Mouse (Mus musculus) cortical plate, adult 2 months (tissue): ENCODE results near the gene Slc17a1. TPM values are rescaled to one million over a fixed set of nuclear protein-coding genes. Genes with fewer than 3 reads are reported as not detected.

Source experiments
- H3K27ac ChIP-seq: fragments of 200-500 bp; 2 replicates; pipeline ENCODE4 v1.5.1; 2012; ENCODE audit warnings: low read length, control low read depth, inconsistent platforms; ENCODE audit not compliant: insufficient read depth
- H3K4me1 ChIP-seq: fragments of 200-500 bp; 2 replicates; pipeline ENCODE4 v1.6.1; 2011; ENCODE audit warnings: low read length; ENCODE audit not compliant: control insufficient read depth, insufficient read depth
- H3K4me3 ChIP-seq: fragments of 200-500 bp; 2 replicates; pipeline ENCODE4 v1.5.1; 2011; ENCODE audit warnings: mild to moderate bottlenecking, low read length, control low read depth; ENCODE audit not compliant: insufficient read depth
- CTCF ChIP-seq: fragments of 200-500 bp; IDR thresholded peaks from 2 replicates; pipeline ENCODE4 v1.5.1; 2011; ENCODE audit warnings: mild to moderate bottlenecking, control low read depth, low read length; ENCODE audit not compliant: insufficient read depth; ENCODE audit errors: extremely low read depth
- POLR2A ChIP-seq: fragments of 200-500 bp; IDR thresholded peaks from 2 replicates; pipeline ENCODE4 v1.6.1; 2011; ENCODE audit warnings: mild to moderate bottlenecking, low read length, control low read depth; ENCODE audit not compliant: insufficient read depth; ENCODE audit errors: extremely low read depth
- polyA plus RNA-seq: library from polyadenylated mRNA; depleted of rRNA; stranded (reverse); fragments of >200 nt; gene quantifications from 2 replicates; pipeline ENCODE4 v1.2.3, GENCODE M21; 2012; rRNA removed

Slc17a1 gene
- polyA plus RNA-seq, result not detected in 2 replicates

DNA sequence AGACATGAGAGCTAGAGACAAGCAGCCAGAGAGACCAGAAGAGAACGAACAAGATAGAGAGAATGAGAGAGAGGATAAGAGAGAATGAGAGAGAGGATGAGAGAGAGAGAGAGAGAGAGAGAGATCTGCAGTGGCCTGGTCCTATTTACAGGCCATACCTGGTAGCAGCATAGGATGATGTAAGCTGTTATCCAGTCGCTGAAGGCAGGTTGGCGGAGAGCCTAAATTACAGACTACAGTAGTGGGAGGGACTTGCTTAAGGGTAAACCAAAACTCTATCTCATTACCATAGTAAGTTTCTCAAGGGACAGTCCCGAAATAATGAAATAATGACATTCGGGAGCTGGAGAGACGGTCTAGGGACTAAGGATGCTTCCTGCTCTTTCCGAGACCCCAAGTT, at the start of gene Slc17a1:
TSS of gene Slc17a1 (plus strand) at position 346 of the 400 bp plus-strand sequence.
- no peaks in the 10 kb centered on the region for H3K4me1 ChIP-seq

DNA sequence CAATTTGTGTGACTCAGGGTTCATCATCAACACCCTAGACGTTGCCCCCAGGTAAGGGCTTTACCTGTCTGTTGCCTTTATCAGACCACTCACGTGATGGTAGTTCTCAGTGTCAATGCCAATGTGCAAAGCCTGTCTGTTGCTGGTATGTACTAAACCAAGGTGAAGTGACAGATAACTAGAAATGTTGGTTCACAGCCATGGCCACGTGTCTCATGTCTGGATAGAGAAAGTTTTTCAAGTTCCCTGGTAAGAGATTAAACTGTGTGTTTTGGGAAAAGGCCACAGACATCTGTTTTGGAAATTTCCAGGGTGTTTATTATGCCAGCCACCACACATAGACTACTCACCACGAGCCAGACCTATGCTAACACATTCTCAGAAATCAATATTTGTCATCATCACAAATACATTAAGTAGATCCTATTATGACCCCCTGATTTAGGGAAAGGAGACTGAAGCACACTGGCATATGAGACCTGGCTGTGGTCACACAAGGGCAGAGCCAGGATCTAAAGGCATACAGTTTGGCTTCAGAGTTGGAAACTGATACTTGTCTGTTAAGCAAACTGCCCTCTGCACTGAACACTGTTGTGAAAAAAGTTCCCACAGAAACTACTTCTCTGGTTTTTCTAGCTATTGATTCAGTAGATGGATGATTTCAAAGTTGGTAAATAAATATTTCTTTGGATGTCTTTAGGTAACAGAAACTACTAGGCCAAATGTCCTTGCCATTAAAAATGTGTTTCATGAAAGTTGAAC, 47.2 kb upstream of the Slc17a1 start:
- Histone ChIP-seq H3K27ac (no peak overlapping the region), H3K4me3 (no peak overlapping the region), H3K4me1 (no peaks in the 10 kb centered on the region)
- TF ChIP-seq POLR2A (no peak), CTCF (no peak)

More for the DNA sequence above, at the start of gene Slc17a1:
- TF ChIP-seq CTCF (no peak), POLR2A (no peak)
- H3K4me3 ChIP-seq, result no peak within 1 kb of the TSS
- H3K27ac ChIP-seq, result no peak within 1 kb of the TSS

DNA sequence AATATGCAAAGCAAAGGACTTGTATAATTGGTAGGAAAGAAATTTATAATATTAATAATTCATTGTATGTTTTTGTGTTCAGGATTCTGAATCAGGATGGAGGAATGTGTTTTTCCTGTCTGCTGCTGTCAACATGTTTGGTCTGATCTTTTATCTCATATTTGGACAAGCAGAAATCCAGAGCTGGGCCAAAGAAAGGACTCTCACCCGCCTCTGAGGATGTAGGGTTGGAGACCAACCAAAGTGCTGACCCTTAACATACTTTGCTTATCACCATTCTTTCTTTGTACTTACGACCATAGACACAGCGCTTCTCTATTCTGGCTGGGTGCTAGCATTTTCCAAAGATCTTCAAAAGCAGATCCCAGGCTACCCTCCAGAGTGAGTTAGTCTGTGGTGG, 45.3 kb upstream of the Slc17a1 start:
- Histone ChIP-seq H3K4me1 (no peaks in the 10 kb centered on the region), H3K4me3 (no peak overlapping the region), H3K27ac (no peak overlapping the region)
- TF ChIP-seq POLR2A (no peak), CTCF (no peak)

DNA sequence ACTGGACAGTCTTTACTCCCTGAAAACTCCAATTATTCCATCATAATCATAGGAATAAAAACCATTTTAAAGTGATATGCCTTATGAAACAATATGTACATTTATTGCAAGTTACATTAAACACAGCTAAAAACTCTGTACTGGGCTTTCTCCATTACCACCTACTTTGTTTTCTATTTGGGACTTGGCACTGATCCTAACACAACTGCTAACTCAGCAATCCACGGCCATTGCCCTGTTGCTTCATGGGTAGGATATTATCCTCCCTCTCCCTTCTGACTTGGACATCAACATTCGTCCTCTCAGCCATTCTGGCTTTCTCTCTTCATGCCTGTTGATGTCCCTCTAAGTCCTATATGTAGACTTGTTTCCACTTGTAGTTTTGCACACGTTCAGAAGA, 40.9 kb upstream of the Slc17a1 start:
- TF ChIP-seq CTCF, result no peak
- no peak for TF ChIP-seq POLR2A
- H3K4me1 ChIP-seq, result no peaks in the 10 kb centered on the region

DNA sequence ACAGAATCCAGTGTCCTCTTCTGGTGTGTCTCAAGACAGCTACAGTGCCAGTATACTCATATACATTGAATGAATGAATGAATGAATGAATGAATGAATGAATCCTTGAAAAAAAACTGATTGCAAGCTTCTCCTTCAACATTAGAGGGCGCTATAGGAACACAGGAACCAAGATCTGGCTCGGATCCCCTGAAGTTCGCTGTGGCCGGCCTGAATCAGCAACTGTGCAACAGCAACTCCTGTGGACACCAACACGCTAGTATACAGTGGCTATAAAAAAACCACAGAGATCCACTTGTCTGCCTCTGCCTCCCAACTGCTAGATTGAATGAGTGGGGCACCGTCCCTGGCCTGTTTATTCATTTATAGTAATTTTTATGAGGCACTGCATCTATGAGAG, 34.5 kb upstream of the Slc17a1 start:
- H3K4me1 ChIP-seq, result no peaks in the 10 kb centered on the region
- peak; percentile 63 for TF ChIP-seq CTCF
- TF ChIP-seq POLR2A, result no peak
- H3K27ac ChIP-seq, result no peak overlapping the region
- no peak overlapping the region for H3K4me3 ChIP-seq

More for the DNA sequence above, 40.9 kb upstream of the Slc17a1 start:
- Histone ChIP-seq H3K27ac (no peak overlapping the region), H3K4me3 (no peak overlapping the region)

DNA sequence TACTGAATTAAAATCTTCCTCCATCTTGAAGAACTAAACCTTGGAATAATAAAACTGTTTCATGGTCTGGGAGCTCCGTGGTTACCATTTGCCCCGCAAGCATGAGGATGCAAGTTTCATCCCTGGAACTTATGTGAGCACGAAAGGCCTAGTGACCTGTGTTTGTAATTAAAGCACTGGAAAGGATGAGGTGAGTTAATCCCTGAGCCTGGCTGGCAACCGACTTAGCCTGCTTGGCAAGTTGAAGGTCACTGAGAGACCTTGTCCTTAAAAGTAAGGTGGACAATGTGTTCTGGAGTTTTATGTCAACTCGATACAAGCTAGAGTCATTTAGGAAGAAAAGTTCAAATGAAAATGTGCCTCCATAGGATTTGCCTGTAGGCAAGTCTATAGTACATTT, 32.7 kb upstream of the Slc17a1 start:
- H3K27ac ChIP-seq, result no peak overlapping the region
- no peaks in the 10 kb centered on the region for H3K4me1 ChIP-seq
- TF ChIP-seq CTCF (no peak), POLR2A (no peak)
- no peak overlapping the region for H3K4me3 ChIP-seq

DNA sequence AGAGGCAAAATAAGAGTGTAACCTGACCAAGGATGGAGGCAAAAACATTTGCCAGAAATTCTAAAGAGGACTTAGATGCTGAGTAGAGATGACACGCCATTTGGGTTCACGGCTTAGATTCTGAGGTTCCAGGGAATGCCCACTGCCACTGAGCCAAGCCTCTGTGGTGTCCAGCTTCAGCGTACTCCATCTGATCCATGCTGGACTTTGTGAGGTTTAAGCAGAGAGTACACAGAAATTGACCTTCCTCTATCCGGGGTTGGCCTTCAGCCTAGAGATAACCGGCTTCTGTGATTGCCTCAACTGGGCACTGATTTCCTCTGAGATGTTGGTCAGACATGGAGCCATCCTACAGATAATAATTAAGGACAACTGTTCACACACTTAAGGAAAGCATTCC, 30.9 kb upstream of the Slc17a1 start:
- no peak overlapping the region for H3K27ac ChIP-seq
- H3K4me3 ChIP-seq, result no peak overlapping the region
- no peak for TF ChIP-seq POLR2A
- TF ChIP-seq CTCF, result no peak
- H3K4me1 ChIP-seq, result no peaks in the 10 kb centered on the region

DNA sequence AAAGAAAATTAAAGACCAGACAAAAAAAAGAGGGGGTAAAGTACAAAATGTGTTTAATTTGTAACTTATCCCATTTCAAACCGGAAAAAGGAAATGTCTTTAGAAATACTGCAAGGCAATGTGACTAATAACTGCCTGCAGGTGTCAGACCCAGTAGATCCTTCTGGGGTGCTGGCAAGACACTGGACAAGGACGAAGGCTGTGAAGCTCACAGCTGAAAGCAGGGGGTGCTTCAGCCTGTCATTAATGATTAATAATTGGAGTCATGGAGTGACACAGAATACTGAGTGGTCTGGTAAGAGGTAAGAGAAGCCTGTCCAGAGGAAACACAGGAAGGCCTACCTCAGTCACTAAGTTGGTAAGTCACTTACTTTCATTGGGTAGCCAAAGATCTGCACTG, 28.2 kb upstream of the Slc17a1 start, which contains the start of gene Slc17a3:
TSS of gene Slc17a3 (plus strand) at position 127 of the 400 bp plus-strand sequence.
- no peak for TF ChIP-seq CTCF
- TF ChIP-seq POLR2A, result no peak
- Histone ChIP-seq H3K4me1 (no peaks in the 10 kb centered on the region), H3K27ac (no peak within 1 kb of the TSS), H3K4me3 (no peak within 1 kb of the TSS)

DNA sequence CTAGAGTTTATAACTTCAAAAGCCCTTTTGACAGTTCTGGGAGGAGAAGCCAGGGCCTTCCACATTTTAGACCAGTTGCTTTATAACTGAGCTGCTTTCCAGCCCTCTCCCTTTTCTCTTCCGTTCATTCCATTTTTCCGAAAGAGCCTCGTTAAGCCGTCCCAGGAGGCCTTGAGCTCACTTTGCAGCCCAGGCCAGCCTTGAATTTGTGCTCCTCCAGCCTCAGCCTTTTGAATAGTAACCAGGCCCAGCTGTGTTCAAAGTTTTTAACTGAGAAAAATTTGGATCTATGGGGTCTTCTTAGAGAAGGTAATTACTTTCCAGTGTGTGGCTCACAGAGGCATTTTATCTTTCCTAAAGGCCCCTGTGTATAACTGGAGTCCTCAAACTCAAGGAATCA, 21.7 kb upstream of the Slc17a1 start:
- Histone ChIP-seq H3K4me1 (no peaks in the 10 kb centered on the region; the same call in 1 of the 2 replicates), H3K27ac (no peak overlapping the region), H3K4me3 (no peak overlapping the region)
- TF ChIP-seq CTCF (no peak), POLR2A (no peak)

DNA sequence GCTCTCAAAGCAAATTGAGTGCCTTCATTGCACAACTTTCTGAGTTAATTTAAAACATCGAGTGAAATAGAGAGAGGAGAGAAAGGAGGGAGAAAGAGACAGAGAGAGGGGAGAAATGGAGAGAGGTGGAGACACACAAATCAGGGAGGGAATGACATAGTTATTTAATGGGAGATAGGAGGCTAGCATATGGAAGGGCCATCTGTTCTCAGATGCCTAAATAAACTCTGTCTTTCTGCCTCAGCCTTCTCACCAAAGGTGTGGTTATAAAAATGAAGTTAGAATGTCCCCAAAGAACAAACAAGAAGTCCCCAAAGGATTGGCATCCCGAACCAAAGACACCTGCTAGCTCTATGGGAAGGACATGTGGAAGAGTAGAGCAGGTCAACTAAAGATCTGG, 18.3 kb upstream of the Slc17a1 start:
- H3K4me1 ChIP-seq, result no peaks in the 10 kb centered on the region; the same call in 1 of the 2 replicates
- no peak overlapping the region for H3K4me3 ChIP-seq
- no peak overlapping the region for H3K27ac ChIP-seq
- TF ChIP-seq POLR2A (no peak), CTCF (no peak)

DNA sequence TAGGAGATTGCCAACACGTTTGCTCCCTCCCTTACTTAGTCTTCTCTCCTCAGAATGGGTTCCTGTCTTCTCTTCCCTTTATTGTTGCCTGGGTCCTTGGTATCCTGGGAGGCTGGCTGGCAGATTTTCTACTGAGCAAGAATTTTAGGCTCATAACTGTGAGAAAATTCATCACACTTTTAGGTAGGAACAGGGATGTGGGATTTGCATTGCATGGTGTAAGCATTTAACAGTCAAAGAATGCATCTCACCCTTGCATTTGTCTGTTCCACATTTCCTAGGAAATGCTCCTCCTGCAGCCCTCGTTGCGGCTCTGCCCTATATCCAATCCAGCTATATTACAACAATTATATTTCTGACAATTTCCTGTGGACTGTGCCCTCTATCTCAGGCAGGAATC, 11.1 kb upstream of the Slc17a1 start:
- Histone ChIP-seq H3K4me3 (no peak overlapping the region), H3K4me1 (no peaks in the 10 kb centered on the region), H3K27ac (no peak overlapping the region)
- TF ChIP-seq POLR2A (no peak), CTCF (no peak)
